Mouse (Mus musculus) left cerebral cortex, adult 9 months (tissue): ENCODE measurements around the gene Rad54l2.

ENCODE experiments used
- DNase-seq, 2 experiments: peaks; one replicate each; pipeline ENCODE4 v3.0.0; 2022; ENCODE audit warnings: low spot score in 2 of 2

The Rad54l2 gene

DNA sequence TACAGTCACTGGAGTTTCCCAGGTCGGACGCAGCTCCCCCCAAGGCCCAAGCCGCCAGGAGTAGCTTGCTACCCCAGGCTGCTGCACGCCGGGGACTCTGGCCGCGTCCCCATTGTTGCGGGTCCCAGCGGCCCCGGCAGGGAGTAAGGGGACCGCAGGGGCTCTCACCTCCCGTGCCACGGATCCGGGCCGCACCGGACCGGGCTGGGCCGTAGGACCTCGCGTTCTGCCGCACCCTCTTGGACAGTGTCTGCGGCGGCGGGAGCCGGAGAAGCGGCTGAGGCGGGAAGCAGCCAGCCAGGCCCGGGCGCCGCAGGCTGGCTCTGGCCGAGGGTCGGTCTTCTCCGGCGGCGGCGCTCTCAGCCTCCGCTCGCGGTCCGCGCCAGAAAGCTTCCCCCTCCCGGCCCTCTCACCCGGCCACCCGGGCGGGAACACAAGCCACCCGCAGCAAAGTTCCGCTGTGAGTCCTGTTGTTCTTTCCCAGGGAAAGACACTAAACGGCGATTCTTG, at the start of gene Rad54l2:
Rad54l2 (minus strand) TSS at position 383 of the 510 bp plus-strand sequence.
- peak; percentile 27 to 83 for DNase-seq

DNA sequence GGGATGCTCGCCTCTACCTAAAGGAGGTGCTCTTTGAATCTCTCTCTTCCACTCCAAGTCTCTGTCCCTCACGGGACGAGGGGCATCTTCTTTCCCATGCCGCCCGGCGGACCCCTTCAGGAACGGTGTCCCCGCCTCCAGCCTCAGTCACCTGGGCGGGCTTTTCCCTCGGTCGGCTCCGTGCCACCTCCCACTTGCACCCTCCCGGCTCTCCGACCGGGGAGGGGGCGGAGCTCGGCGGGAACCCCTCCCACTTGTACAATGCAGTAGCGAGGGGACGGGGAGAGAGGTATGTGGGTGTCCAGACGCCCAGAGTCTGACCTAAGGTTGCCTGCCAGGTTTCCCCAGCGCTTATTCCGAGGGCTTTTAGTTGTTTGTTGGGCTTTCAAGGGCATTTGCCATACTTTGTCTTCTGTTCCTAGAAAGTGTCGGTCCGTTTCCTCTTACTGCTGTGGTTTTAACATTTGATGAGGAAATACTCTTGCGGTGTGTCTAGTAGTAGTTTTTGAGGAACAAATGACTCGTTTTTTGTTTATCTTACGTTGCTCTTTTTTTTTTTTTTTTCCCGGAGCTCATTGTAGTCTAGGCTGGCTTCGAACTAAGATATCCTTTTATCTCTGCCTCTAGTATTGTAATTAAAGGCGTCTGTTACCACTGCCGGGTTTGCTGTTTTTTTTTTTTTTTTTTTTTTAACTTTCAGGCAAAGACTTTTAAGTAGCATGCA, 33.5 kb upstream of the Rad54l2 start:
- peak; percentile 52 to 69 for DNase-seq

DNA sequence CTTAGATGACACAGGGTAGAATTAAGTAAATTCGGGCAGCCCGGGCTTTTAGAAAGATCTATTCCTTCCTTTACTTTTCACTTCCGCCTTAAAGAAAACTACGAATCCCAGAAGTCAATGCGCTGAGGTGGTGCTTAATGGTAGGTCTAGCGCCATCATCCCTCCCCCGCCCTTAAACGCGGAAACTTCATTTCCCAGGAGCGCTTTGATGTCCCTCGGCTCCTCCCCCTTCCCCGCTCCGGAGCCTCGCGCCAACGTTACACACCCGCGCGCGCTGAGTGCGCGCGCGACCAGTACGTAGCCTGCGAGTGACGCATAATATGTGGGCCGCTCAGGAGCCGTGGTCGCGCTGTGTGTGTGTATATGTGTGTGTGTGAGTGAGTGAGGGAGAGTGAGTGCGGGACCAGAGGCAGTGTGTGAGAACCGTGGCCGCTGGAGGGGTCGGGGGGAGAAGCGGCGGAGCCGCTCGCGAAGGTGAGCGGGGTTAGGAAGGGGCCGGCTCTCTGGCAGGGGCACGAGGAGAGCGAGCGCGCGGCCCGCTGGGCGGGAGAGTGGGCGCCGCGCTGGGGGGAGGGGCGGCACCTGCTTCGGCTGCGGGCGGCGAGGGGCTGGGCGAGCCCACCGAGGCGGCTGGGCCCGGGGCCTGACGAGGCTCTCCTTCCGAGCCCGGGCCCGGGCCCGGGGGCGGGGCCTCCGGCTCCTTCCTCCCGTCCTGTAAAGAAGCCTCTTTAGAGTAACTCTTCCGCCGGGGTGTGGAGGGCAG, 32.8 kb upstream of the Rad54l2 start, which contains the start of gene Dcaf1:
Dcaf1 (plus strand) TSS at position 257 of the 763 bp plus-strand sequence.
- peak; percentile 86 to 94 for DNase-seq

DNA sequence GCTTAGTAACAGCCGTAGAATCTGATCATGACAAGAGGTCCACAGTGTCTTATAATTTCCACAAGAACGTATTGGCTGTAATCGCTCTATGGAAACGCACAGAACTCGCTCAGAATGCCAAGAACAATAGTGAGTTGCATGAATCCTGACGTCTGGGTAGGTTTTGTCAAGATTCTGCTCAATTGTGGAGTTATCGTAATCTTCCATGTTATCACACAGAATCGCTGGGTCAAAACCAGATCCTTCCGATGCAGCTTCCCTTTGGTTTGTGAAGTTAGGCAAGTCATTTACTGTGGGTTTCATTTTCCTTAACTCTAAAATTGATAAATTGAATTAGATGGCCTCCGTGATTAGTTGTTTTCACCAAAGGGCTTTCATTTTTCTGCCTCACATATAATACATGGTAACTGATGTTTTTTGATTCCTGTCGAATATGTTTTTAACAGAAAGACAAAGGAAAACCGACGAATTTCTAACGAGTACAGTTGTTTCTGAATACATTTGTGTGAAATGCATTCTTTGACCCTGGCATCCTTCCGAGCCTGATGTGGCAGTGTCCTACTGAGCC, 32.1 kb upstream of the Rad54l2 start:
- DNase-seq = no peak

DNA sequence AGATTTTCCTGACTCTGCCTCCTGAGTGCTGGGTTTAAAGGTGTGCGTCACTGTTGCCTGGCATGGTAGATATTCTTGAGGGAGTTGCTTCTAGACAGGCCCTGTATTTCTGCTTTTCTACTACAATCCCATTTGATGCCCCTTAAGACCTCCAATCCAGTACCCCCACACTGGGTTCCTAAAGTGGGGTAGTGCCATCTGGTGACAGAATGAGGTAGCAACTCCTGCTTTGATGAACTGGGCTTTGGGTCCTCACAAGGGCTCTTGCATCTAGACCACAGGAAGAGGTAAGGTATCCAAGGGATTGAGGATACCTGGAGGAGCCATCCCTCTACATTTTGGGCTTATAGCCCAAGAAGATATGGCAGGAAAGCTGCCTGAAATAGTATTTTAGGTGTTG, 30.2 kb upstream of the Rad54l2 start:
- peak in 1 of 2 experiments; percentile 9 for DNase-seq

DNA sequence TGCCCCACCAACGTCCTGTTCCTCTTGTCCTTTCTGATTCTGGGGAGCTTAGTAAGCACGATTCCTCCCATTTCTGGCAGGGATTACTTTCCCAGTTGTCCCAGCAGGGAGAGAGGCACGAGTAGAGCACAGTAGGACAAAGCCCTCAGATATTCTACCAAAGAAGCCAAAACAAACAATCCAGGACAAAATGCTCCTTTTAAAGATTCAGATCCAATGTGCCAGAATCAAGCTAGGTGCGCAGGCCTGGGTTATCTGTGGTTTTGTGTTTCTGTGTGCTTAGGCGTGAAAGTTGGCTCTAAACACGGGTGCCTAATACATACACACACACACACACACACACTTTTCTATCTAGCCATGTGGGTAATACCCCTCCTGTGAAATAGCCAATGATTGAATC, 29.2 kb upstream of the Rad54l2 start:
- DNase-seq = no peak

DNA sequence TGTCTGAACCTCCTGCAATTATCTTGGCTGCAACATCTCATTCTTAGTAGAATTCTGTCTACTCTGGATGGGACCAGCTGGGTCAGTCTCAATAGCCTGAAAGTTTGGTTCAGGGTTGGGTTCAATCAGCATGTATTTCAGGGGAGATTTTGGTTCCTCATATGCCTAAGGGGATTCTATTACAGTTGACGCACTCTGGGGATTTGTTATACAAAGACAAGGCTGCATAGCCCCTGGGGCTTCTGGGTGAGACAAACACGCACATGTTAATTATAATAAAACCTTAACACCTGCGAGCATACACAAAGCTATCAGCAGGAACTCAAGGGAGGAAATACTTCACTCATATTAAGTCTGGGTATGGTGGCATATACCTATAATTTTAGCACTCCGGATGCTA, 17.5 kb upstream of the Rad54l2 start:
- DNase-seq = no peak

DNA sequence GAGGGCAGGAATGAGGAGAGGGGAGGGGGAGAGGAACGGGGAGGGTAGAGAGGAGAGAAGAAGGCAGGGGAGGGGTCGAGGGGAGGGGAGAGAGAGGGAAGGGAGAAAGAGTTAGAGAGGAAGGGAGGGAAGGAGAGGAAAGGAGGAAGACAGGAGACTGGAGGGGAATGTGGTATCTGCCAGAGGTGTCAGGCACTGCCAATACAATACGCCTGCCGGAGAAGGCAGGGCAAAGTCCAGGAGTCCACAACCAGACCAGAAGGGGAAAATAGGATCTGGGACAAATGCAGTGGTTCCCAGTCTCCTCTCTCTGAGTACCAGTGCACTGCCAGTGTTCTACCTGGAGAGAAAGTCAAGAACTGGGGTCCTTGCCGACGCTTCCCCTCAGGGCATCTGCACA, 1.8 kb upstream of the Rad54l2 start:
- DNase-seq = no peak

DNA sequence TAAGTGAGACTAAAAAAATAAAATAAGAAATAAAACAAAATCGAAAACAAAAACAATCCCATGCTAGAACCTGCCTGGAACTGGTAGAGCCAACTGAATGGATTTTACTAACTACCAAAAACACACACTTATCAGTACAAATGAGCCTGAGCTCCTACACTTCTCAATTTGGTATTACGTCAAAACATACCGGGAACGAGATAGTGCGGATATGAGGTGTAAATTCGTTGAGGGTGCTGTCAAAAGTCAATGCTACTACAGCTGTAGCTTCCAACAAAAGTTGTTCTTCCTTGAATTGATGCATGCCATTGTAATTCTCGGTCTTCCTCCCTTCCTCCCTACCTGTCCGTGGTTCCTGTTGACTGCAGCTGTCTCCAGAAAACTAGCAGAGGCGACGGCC, 369 bp upstream of the Rad54l2 start:
- DNase-seq = no peak

DNA sequence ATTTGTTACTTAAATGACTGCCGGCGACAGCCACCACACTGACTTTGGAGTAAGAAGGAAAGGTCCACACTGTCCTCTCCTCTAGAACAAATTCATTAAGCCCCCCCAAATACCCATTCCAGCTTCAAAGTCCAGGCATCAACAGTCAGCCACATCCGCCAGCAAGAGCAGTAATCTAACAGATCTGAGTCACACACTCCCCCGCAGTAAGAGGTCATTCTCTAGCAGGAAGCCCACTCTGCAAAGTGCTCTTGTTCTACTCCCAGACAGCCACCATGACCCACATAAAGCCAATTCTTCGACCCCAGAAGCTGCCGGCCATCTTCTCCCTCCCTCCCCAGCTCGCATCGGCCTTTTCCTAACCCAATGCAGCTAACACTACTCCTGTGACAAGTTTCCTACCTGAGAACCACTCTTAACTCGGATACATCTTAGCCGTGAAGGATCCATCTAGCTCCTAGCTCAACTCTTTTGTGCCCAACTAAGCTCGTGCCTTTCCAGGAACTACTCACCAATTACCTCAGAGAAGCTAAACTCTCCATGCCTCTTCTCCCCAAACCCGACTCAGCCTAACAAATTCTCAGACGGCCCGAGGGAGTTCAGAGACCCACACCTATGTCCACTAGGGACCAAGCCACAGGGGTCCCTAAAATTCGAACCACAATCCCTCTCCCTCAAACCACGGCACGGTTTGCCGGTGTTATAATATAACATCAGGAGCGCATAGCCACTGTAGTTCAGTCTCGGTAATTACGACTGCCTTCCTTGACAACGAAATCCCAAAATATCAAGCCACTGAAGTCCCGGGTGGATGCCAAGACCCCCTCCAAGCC, 799 bp downstream of the Rad54l2 start:
- peak in 1 of 2 experiments; percentile 5 for DNase-seq

DNA sequence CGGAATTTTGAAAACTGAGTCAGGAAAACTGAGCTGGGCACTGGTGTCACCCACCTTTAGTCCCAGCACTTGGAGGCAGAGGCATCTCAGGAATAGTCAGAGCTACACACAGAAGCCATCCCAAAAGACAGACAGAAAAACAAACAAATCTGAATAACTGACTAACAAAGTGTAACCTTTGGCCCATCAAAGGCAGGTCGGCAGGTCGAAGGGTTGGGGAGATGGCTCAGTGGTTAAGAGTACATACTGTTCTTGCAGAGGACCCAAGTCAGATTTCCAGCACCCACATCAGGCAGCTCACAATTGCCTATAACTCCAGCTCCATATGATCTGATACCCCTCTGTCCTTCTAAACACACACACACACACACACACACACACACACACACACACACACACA, 3.8 kb downstream of the Rad54l2 start:
- no peak for DNase-seq

DNA sequence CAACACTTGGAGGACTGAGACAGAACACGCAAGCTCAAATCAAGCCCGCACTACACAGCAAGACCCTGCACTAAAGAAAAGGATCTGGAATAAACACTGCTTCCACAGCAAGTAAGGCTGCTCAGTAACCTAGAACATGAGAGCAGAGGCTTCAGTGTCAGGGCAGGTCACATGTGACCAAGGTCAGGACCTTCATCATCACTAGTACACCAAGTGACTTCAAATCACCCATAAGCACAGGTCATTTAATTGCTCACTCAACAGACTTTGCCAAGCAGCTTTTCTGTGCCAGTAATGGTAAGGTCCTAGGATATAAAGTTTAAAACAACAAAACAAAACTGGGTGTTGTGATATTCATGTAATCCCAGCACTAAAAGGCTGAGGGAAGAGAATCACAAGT, 5.4 kb downstream of the Rad54l2 start:
- no peak for DNase-seq

DNA sequence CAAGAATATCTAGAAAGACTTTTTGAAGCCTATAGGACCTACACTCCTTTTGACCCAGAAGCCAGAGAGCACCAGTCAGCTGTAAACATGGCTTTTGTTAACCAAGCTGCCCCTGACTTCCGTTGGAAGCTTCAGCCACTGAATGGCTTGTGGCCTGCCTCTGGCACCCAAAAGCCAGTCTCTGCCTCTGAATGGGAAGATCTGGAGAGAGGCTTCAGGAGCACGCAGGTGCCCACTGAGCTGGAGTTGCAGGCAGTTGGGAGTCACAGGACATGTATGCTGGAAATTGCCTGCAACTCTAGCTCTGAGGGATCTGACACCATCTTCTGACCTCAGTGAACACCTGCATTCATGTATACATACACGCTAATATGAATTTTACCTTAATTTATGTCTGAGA, 8.9 kb downstream of the Rad54l2 start:
- no peak for DNase-seq

DNA sequence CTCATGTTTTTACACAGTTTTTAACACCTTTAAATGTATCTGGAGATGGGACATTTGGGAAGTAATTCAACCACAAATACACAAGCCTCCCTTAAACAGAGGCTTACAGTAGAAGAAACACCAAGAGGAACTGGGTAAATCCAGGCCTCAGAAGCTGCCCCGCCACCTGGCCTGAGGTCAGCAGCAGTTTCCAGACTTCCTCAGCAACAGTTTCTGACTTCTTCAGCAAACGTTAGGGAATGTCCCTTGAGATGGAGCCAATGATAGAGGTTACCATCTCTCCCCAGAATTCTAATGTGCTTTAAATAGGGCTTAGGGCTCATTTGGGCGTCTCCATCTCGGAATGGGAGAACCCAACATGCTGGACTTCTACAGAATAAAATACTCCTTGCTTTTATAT, 10.7 kb downstream of the Rad54l2 start:
- DNase-seq = no peak

DNA sequence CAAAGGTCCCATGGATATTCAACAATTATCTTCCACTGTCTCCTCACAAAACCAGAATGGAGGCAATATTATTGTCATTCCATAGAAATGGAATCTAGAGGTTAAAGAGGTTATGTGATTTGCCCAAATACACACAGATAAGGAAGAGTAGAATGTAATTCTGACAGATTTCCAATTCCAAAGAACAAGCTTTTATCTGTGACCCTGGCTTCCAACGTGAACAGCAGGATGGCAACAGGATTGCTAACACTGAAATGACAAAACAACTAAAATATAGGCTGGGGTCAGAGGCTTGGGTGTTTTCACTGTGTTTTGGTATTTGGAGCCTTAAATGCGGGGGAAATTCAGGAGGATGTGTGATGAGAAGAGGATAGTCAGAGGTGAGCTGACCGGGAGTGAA, 11.6 kb downstream of the Rad54l2 start:
- no peak for DNase-seq

DNA sequence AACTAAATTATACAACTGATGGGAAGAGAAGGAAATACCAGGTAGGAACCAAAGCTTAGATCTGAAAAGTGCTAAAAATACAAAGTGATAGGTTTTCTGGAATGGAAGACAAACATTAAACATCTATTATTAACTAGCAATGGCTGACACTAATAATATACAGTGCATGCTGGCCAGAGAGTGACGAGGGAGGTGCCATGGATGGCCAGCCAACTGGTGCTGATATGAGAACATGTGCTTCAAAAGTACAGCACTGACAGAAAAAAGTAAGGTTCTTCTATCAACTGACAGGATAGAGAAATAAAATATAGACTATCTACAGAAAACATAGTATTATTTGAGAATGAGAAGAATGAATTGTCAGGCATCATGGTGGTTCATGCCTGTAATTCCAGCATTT, 12.9 kb downstream of the Rad54l2 start:
- no peak for DNase-seq

DNA sequence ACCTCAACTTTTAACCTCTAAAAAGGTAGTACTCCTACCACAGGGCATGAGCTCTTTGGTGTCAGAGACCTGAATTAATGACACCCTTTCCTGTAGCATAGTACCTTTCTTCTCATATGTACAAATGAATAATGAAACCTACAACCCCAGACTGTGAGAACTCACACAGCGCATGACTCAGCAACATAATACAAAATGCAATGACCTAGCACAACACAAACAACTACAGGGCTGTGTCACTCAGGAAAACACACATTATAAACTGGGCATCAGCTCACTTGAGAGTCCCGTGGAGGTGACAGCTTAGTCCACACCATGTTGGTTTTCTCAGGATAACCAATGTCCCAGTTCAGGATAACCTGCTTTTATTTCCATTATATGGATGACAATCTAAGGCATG, 17.2 kb downstream of the Rad54l2 start:
- no peak for DNase-seq

DNA sequence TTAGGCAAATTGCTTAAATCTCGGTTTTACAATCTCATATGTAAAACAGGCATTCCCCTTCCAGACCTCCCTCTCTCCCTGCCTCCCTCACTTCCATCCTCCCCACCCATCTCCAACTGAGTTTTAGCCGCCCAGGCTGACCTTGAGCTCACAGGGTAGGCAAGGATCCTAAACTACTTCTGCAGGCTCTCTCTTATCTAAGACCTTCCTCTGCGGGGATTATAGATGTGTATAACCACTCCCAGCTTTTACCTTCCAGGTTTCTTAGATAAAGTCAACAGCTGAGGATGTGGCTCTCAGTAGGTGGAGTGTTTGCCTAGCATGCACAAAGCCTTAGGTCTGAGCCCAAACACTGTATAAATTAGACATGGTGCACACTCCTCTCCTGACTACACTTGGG, 18.8 kb downstream of the Rad54l2 start:
- no peak for DNase-seq

DNA sequence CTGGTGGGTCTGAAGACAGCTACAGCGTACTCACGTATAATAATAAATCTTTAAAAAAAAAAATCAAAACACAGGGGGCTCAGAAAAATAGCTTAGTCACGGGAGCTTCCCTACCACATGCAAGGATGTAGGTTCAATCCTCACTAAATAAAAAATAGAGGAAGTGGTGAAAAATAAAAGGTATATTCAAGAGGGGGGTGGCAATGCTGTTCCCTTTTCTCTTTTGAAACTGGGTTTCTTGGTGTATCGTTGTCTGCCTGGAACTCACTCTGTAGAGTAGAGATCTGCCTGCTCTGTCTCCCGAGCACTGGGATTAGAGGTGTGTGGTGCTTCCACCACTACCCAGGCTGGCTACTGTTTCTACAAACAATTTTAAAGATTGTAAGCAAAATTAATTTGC, 19.2 kb downstream of the Rad54l2 start:
- DNase-seq = no peak

DNA sequence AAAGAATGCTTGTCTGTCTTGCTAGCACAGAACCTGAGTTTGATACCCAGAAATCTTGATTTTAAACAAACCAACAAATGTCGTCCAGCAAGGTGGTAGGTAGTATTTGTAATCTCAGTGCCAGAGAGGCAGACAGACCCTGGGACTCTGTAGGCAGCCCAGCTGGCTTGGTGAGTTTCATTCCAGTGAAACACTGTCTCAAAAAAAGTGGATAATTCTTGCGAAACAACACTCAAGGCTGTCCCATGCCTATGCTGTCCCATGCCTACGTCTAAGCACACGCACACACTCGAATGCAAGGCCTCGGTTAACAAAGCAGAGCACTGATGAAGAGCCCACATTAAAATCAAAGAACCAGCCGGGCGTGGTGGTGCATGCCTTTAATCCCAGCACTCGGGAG, 32.6 kb downstream of the Rad54l2 start:
- no peak for DNase-seq

DNA sequence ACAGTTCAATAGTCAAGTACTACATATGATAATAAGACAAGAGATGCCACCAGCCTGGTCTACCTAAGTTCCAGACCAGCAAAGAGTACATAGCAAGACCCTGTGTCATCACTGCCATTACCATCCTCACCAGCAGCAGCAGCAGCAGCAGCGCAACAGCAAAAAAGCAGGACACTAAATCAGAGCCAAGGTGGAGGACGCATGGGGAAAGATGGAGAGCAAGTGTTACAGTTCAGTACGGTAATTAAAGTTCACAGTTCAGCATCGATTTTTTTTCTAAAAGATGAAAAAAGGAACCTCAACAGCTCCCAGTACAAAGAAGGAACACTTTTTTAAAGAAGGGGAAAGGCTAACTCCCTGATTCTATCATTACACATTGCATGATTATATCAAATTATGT, 33.2 kb downstream of the Rad54l2 start:
- DNase-seq = no peak

DNA sequence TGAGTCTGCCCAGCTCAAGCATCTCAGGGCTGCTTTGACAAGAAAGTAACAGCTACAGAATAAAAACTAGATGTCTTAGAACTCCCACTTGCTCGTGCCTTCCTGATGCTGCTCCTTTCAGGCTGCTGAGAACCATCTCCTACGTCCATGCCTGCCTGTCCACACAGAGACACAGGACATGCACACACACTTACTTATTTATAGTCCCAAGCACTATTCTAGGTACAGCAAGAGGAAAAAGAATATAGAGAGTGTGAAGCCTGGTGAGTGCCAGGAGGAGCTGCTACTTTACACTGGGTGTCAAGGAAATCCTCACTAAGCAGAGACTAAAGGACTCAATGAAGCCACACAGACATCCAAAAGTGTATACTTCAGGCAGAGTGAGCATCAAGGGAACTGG, 34.7 kb downstream of the Rad54l2 start:
- peak; percentile 33 to 42 for DNase-seq
